Mouse (Mus musculus): ENCODE results near the gene Serpinb6e.

Gene Serpinb6e

GRCm38 (mm10) chr13:33843308-33843707, at the start of gene Serpinb6e:
Serpinb6e (minus strand) TSS chr13:33843408.
- DNase-seq (ENCODE audit: low spot score in 2 of 2): no peak

- DNase-seq (ENCODE audit: low spot score in 2 of 2): no peak
Observed at GRCm38 (mm10) chr13:33830751-33831150, 12.5 kb downstream of the Serpinb6e start.

GRCm38 (mm10) chr13:33823421-33823820, 19.8 kb downstream of the Serpinb6e start:
- DNase-seq (ENCODE audit: low spot score in 2 of 2): no peak

GRCm38 (mm10) chr13:33821490-33822143, 21.6 kb downstream of the Serpinb6e start:
- no peak for DNase-seq (ENCODE audit: low spot score in 2 of 2)

All from thymus, postnatal 10 days (tissue).